Mouse (Mus musculus) heart, embryonic 14.5 days (tissue): ENCODE results near the gene Abi2. TPM values are rescaled to one million over a fixed set of nuclear protein-coding genes. Genes with fewer than 3 reads are reported as not detected.

ENCODE experiments used
- polyA plus RNA-seq: library from polyadenylated mRNA; unstranded; fragments of >200 nt; fragmentation: Nextera tagmentation; extraction: Ambion mirVana; gene quantifications from 2 replicates; pipeline ENCODE4 v1.2.1, GENCODE M21; 2014

Abi2 gene
- polyA plus RNA-seq, 1 experiment from 2014 or later: 35.0 TPM

Other genes with a start within 250 kb of the Abi2 start
- 12.3 and 12.6 TPM in 2 replicates for gene Nbeal1, start 229.0 kb upstream of the Abi2 start, polyA plus RNA-seq
- gene Cyp20a1, start 66.3 kb upstream of the Abi2 start, polyA plus RNA-seq: 20.4 and 22.8 TPM in 2 replicates
- 65.7 and 68.7 TPM in 2 replicates for gene Raph1, start 157.5 kb downstream of the Abi2 start, polyA plus RNA-seq